Mouse (Mus musculus) activated CD4-positive, CD25-positive, alpha-beta regulatory T cell, adult 4 months (primary cell): ENCODE results near the gene Gpatch4. TPM values are rescaled to one million over a fixed set of nuclear protein-coding genes. Genes with fewer than 3 reads are reported as not detected.

Experiments
- ATAC-seq: one replicate; pipeline ENCODE4 v1.8.0; 2017
- polyA plus RNA-seq, 2 experiments: library from polyadenylated mRNA; unstranded; fragments of 100-300 nt; shearing (Covaris generic); gene quantifications; one replicate each; pipeline ENCODE4 v1.2.1; 2017

Gpatch4 gene
- polyA plus RNA-seq, 2 experiments from 2014 or later = 25.3 to 33.4 TPM

- no peak for ATAC-seq
Measured at GRCm38 (mm10) chr3:88101736-88102135, 58.8 kb downstream of the Gpatch4 start.

- no peak for ATAC-seq
Measured at GRCm38 (mm10) chr3:88102196-88102595, 59.3 kb downstream of the Gpatch4 start.

GRCm38 (mm10) chr3:88102611-88103010, 59.7 kb downstream of the Gpatch4 start:
- no peak for ATAC-seq

Other genes with a start within 250 kb of the Gpatch4 start
- gene Ntrk1, start 247.9 kb upstream of the Gpatch4 start, polyA plus RNA-seq = not detected
- gene Insrr, start 246.2 kb upstream of the Gpatch4 start, polyA plus RNA-seq = under 1 TPM; 0.28 to 0.61 TPM
- gene Pear1, start 218.8 kb upstream of the Gpatch4 start, polyA plus RNA-seq = 10 to 100 TPM; 49.6 to 67.4 TPM
- 100 to 1,000 TPM; 203 to 239 TPM for gene Sh2d2a, start 196.4 kb upstream of the Gpatch4 start, polyA plus RNA-seq
- gene Prcc, start 157.5 kb upstream of the Gpatch4 start, polyA plus RNA-seq = 1 to 10 TPM; 4.5 TPM
- gene Hdgf, start 136.8 kb upstream of the Gpatch4 start, polyA plus RNA-seq = 10 to 100 TPM; 45.5 to 51.5 TPM
- gene Mrpl24, start 123.6 kb upstream of the Gpatch4 start, polyA plus RNA-seq = 100 to 1,000 TPM; 158 to 159 TPM
- 10 to 100 TPM; 17.8 to 18.5 TPM for gene Isg20l2, start 112.8 kb upstream of the Gpatch4 start, polyA plus RNA-seq
- 10 to 100 TPM; 16.3 to 19.7 TPM for gene Rrnad1, start 112.4 kb upstream of the Gpatch4 start, polyA plus RNA-seq
- not detected for gene Crabp2, start 94.4 kb upstream of the Gpatch4 start, polyA plus RNA-seq
- gene Nes, start 72.0 kb upstream of the Gpatch4 start, polyA plus RNA-seq = not detected
- not detected for gene Bcan, start 42.9 kb upstream of the Gpatch4 start, polyA plus RNA-seq
- gene Hapln2, start 15.5 kb upstream of the Gpatch4 start, polyA plus RNA-seq = not detected
- gene Naxe, start 15.4 kb downstream of the Gpatch4 start, polyA plus RNA-seq = 10 to 100 TPM; 70.9 to 90.8 TPM
- gene Ttc24, start 35.2 kb downstream of the Gpatch4 start, polyA plus RNA-seq = not detected
- 1 to 10 TPM; 1.3 to 1.4 TPM for gene Iqgap3, start 38.9 kb downstream of the Gpatch4 start, polyA plus RNA-seq
- gene Mef2d, start 99.3 kb downstream of the Gpatch4 start, polyA plus RNA-seq = 10 to 100 TPM; 24.3 to 24.5 TPM
- gene Rhbg, start 211.6 kb downstream of the Gpatch4 start, polyA plus RNA-seq = not detected
- gene Gm38392, start 244.1 kb downstream of the Gpatch4 start, polyA plus RNA-seq = not detected